Mouse (Mus musculus) kidney, embryonic 16.5 days (tissue): ENCODE results near the gene Pias3. TPM values are rescaled to one million over a fixed set of nuclear protein-coding genes. Genes with fewer than 3 reads are reported as not detected.
A peak's percentile ranks its signal among the peaks of the same experiment; 100 is the strongest.

Experiments
- ATAC-seq: fragments of 200-750 bp; cut with Nextera tagmentation; 2 replicates; pipeline ENCODE4 v1.8.0; 2017; ENCODE audit warnings: moderate TSS enrichment; ENCODE audit not compliant: low FRiP score, low TSS enrichment
- H3K27ac ChIP-seq: fragments of 300-500 bp; sonication (generic); 2 replicates; pipeline ENCODE4 v1.5.1; 2014; ENCODE audit warnings: low read length
- H3K27me3 ChIP-seq: fragments of 300-500 bp; sonication (generic); 2 replicates; pipeline ENCODE4 v1.6.1; 2014; ENCODE audit warnings: low read length, control low read depth, mixed read lengths; ENCODE audit not compliant: insufficient read depth
- H3K36me3 ChIP-seq: fragments of 300-500 bp; sonication (generic); 2 replicates; pipeline ENCODE4 v1.6.1; 2014; ENCODE audit warnings: low read length, control low read depth, mixed read lengths; ENCODE audit not compliant: insufficient read depth
- H3K4me1 ChIP-seq: fragments of 300-500 bp; sonication (generic); 2 replicates; pipeline ENCODE4 v1.6.1; 2014; ENCODE audit warnings: low read length, control low read depth, mixed read lengths; ENCODE audit not compliant: insufficient read depth
- H3K4me2 ChIP-seq: fragments of 300-500 bp; sonication (generic); replicated peaks from 2 replicates; pipeline ENCODE4 v1.6.1; 2014; ENCODE audit warnings: low read depth, low read length
- H3K4me3 ChIP-seq: fragments of 300-500 bp; sonication (generic); 2 replicates; pipeline ENCODE4 v1.5.1; 2014; ENCODE audit warnings: mild to moderate bottlenecking, low read length
- H3K9ac ChIP-seq: fragments of 300-500 bp; sonication (generic); replicated peaks from 2 replicates; pipeline ENCODE4 v1.6.1; 2014; ENCODE audit warnings: low read length
- H3K9me3 ChIP-seq: fragments of 300-500 bp; sonication (generic); 2 replicates; pipeline ENCODE4 v1.6.1; 2016; ENCODE audit warnings: low read length, control low read depth
- WGBS: fragments of 180-500 bp; shearing (Covaris S2); extraction: QIAGEN DNeasy Blood & Tissue Kit; methylation state at CpG from one replicate; pipeline ENCODE4 v1.1.7; 2014; 5-methylcytosine and 5-hydroxymethylcytosine counted together
- polyA plus RNA-seq: library from polyadenylated mRNA; unstranded; fragments of >200 nt; fragmentation: Nextera tagmentation; extraction: Ambion mirVana; gene quantifications from 2 replicates; pipeline ENCODE4 v1.2.1, GENCODE M21; 2015

Pias3 gene
- polyA plus RNA-seq, 1 experiment from 2014 or later = 62.1 TPM

DNA sequence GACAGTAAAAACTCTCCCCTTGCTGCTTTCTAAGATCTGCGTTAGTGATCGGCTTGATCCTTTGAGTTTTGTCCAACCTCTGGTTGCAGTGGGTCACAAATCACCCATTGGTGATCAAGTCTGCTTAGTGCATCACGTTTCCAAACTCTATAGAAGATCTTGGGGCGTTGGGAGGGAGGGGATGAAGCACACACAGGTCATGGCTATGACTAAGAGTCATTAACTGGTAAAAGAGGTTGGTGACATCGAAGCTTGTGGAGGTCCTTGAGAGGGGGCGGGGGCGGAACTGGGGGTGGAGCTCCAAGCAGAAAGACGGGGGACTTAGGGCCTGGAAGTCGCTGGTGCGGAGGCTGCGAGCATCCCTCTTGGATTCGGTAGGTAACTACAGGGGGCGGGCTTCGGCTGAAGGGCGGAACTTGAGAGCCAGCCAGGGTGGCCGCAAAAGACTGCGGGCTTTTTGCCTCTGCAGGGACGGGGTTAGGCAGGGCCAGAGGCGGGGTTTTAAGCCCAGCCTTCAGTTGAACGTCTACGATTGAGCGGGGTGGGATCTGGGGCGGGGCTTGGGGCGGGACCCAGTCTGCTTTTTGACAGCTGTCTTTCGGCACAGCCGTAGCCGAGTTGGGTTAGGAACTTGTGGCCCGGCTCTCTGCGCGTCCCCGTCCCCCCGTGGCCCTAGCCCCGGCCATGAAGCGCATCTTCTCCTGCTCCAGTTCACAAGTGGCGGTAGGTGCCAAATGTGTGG is 26.3 kb upstream of the Pias3 start, which contains the start of gene Ankrd35:
Ankrd35 (plus strand) TSS at position 405 of the 742 bp plus-strand sequence.
- Histone ChIP-seq H3K36me3 (no peaks in the 10 kb centered on the region), H3K4me1 (peaks cover 18% of the 10 kb centered on the region), H3K27me3 (no peaks in the 10 kb centered on the region), H3K4me2 (peak within 1 kb of the TSS; percentile 78), H3K27ac (0 out of 2 replicates have a peak within 1 kb of the TSS, but pooled peaks have one; percentile 7), H3K4me3 (peak within 1 kb of the TSS; percentile 43), H3K9me3 (no peaks in the 10 kb centered on the region), H3K9ac (0 out of 2 replicates have a peak within 1 kb of the TSS, but pooled peaks have one; percentile 18)
- WGBS = 2% methylated on average over 35 of the region's 35 CpGs
- ATAC-seq = peak; percentile 96

DNA sequence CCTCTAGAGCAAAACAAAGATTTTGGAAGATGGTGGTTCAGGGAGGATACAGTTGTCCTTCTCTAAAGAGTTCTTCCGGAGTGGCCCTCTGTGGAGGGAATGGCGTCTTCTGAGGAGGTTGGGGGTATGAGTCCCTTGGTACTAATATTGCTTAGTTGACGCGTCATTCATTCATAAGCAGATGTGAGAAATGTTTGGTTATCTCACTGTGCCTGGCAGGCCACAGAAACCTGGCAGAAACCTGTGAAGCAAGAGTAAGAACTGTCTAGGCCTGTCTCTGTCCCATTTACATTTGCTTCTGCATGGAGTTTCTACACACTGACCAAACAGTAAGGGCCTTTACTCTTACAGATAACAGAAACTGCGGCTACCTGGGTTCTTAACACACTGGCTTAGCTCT is 24.7 kb upstream of the Pias3 start:
- H3K27me3 ChIP-seq = no peaks in the 10 kb centered on the region
- no peak overlapping the region for H3K9ac ChIP-seq
- peaks cover 26% of the 10 kb centered on the region for H3K4me1 ChIP-seq
- H3K36me3 ChIP-seq = no peaks in the 10 kb centered on the region
- no peak overlapping the region for H3K4me3 ChIP-seq
- H3K9me3 ChIP-seq = no peaks in the 10 kb centered on the region
- no peak overlapping the region for H3K27ac ChIP-seq
- ATAC-seq = no peak
- no peak overlapping the region for H3K4me2 ChIP-seq
- 96% methylated on average over 5 of the region's 5 CpGs for WGBS

DNA sequence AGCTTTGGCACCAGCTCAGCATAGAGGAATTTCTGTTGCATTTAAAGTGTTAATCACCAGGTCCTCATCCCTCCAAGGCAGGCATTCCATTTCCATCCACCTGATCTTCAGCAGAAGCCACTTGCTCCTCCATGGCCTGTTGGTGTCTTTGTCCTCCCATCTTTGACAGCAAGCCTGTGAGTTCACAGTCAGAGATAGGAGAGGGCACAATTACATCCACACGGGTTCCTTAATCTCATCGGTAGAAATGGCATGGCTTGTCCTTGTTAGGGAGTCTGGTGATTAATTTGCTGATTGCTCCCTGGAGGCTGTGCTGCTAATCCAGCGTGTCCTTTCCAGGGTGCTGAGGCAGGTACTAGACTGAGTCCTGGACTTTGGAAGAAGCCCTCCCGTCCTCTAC is 22.7 kb upstream of the Pias3 start:
- no peak for ATAC-seq
- no peak overlapping the region for H3K9ac ChIP-seq

DNA sequence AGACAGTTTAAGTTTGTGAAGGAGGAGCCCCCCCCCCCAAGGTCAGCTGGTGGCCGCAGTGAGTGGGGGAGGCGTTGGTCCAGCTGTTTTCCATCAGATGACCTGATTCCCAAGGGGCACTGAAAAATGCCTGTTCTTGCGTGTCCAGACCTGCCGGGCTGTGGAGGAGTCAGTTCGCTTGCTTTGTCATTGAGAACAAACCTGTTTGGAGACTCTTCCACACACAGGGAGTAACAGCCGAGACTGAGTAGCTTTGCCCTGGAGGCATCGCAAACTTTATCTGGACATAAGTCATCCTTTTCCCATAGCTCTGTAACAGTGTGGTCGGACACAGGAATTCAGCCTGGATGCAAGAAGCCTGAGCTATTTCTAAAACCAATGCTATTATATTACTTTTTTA is 21.7 kb upstream of the Pias3 start:
- H3K4me2 ChIP-seq = peak overlapping the region; percentile 6
- no peak overlapping the region for H3K9ac ChIP-seq
- peak; percentile 40 for ATAC-seq
- peaks cover 26% of the 10 kb centered on the region for H3K4me1 ChIP-seq
- H3K9me3 ChIP-seq = no peaks in the 10 kb centered on the region
- peak overlapping the region; percentile 17; the same call in 1 of the 2 replicates for H3K27ac ChIP-seq
- H3K27me3 ChIP-seq = no peaks in the 10 kb centered on the region
- no peaks in the 10 kb centered on the region for H3K36me3 ChIP-seq
- WGBS = 12% methylated on average over 8 of the region's 8 CpGs
- no peak overlapping the region for H3K4me3 ChIP-seq

More for the DNA sequence above, 22.7 kb upstream of the Pias3 start:
- H3K9me3 ChIP-seq = no peaks in the 10 kb centered on the region
- no peak overlapping the region for H3K4me2 ChIP-seq
- no peak overlapping the region for H3K4me3 ChIP-seq
- H3K27me3 ChIP-seq = no peaks in the 10 kb centered on the region
- WGBS = 59% methylated on average over 4 of the region's 4 CpGs
- H3K27ac ChIP-seq = no peak overlapping the region
- H3K36me3 ChIP-seq = no peaks in the 10 kb centered on the region
- peaks cover 26% of the 10 kb centered on the region for H3K4me1 ChIP-seq

DNA sequence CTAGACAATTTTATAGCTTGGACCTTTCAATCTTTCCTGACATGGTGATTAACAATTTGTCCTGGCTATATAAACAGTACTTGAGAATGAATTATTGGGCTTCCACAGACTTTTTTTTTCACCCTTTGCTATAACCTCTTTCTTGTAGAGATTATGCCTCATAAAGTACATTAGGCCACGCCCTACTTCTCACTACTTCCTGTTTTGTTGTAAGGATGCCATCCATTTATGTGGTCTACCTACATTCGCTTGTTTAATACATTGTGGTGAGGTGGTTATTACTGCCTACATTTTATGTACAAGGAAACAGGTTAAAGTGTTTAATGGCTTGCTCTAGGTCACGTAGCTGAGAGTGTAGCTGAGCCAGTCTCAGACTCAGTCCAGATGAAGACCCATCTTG is 21.0 kb upstream of the Pias3 start:
- no peak overlapping the region for H3K9ac ChIP-seq
- H3K36me3 ChIP-seq = no peaks in the 10 kb centered on the region
- 59% methylated on average over 3 of the region's 3 CpGs for WGBS
- no peak for ATAC-seq
- H3K4me3 ChIP-seq = no peak overlapping the region
- 0 out of 2 replicates have a peak, but pooled peaks cover 4% of the 10 kb centered on the region for H3K27me3 ChIP-seq
- no peak overlapping the region for H3K4me2 ChIP-seq
- H3K9me3 ChIP-seq = no peaks in the 10 kb centered on the region
- H3K4me1 ChIP-seq = peaks cover 26% of the 10 kb centered on the region
- peak overlapping the region; percentile 20; the same call in 1 of the 2 replicates for H3K27ac ChIP-seq

DNA sequence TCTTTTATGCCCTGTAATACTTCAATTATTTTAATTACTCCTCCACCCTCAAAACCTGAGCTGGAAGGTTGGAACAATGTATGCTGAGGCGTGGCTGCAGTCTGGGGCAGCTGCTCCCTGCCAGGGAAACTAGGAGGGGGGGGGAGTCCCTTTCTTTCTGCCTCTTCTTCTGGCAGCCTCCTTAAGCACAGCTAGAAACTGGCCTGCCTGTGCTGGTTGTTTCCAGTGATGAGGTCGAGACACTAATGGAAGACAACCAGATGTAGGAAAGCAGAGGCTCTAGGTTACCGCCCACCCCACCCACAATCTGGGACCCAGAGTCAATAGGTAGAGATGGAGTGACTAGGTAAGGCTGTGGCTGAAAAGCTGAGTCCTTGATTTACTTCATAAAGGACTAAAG is 20.5 kb upstream of the Pias3 start:
- WGBS = 44% methylated on average over 3 of the region's 3 CpGs
- ATAC-seq = no peak
- Histone ChIP-seq H3K36me3 (no peaks in the 10 kb centered on the region), H3K4me2 (no peak overlapping the region), H3K27me3 (0 out of 2 replicates have a peak, but pooled peaks cover 5% of the 10 kb centered on the region), H3K9ac (no peak overlapping the region), H3K27ac (peak overlapping the region; percentile 20; the same call in 1 of the 2 replicates), H3K9me3 (no peaks in the 10 kb centered on the region), H3K4me1 (peaks cover 21% of the 10 kb centered on the region), H3K4me3 (no peak overlapping the region)

DNA sequence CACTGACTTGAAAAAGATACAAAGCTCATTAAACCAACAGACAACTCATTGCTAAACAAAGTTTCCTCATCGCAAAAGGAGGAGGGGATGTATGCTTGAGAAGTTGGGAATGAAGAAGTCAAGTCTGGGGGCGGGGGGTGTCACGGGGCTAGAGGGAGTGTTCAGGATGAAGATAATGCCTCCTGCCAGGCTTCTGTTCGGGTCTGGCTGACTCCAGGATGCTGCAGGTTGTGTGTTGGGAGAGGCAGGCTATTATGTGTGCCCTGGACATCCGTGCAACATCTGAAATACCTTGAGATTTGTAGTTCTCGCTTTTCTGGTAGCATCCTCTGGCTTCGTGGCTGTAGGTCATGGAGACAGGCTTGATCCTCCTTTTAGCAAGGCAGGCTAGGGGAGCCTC is 17.7 kb upstream of the Pias3 start:
- no peak for ATAC-seq
- Histone ChIP-seq H3K27ac (no peak overlapping the region), H3K4me3 (no peak overlapping the region), H3K9me3 (no peaks in the 10 kb centered on the region), H3K36me3 (no peaks in the 10 kb centered on the region), H3K9ac (no peak overlapping the region), H3K27me3 (0 out of 2 replicates have a peak, but pooled peaks cover 5% of the 10 kb centered on the region), H3K4me1 (peaks cover 17% of the 10 kb centered on the region), H3K4me2 (no peak overlapping the region)
- WGBS = 68% methylated on average over 7 of the region's 7 CpGs

DNA sequence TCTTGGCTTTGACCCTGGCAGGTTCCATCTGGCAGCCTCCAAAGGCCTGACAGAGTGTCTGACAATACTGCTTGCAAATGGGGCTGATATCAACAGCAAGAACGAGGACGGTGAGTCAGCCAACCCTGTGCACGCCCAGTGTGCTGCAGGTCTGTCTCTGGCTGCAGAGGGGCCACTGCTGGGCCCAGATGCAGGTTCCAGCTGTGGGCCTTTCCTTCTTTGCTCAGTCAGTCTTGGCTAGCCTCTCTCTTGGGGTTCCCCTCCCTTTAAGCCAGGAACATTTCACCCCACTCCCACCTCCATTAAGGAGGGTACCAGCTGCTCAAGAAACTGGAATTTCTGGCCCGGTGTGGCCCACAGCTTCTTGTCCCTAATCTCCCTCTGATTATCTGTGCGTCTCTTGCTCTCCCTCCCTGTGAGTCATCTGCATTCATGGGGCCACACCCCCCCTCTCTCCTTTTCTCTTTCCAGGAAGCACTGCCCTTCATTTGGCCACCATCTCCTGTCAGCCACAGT is 17.0 kb upstream of the Pias3 start:
- no peak for ATAC-seq
- H3K4me2 ChIP-seq = no peak overlapping the region
- peaks cover 10% of the 10 kb centered on the region for H3K4me1 ChIP-seq
- no peaks in the 10 kb centered on the region for H3K9me3 ChIP-seq
- no peak overlapping the region for H3K27ac ChIP-seq
- H3K4me3 ChIP-seq = no peak overlapping the region
- no peaks in the 10 kb centered on the region for H3K36me3 ChIP-seq
- 36% methylated on average over 5 of the region's 5 CpGs for WGBS
- no peak overlapping the region for H3K9ac ChIP-seq
- H3K27me3 ChIP-seq = peaks cover 10% of the 10 kb centered on the region; the same call in 1 of the 2 replicates

GRCm38 (mm10) chr3:96680269-96680956 is 15.8 kb upstream of the Pias3 start:
- H3K4me2 ChIP-seq = no peak overlapping the region
- no peaks in the 10 kb centered on the region for H3K36me3 ChIP-seq
- no peak overlapping the region for H3K4me3 ChIP-seq
- WGBS = 32% methylated on average over 12 of the region's 12 CpGs
- peaks cover 10% of the 10 kb centered on the region; the same call in 1 of the 2 replicates for H3K27me3 ChIP-seq
- peaks cover 4% of the 10 kb centered on the region; the same call in 1 of the 2 replicates for H3K4me1 ChIP-seq
- no peak for ATAC-seq
- no peaks in the 10 kb centered on the region for H3K9me3 ChIP-seq
- H3K27ac ChIP-seq = no peak overlapping the region
- H3K9ac ChIP-seq = no peak overlapping the region
